Mouse (Mus musculus) left cerebral cortex, postnatal 14 days (tissue): ENCODE data around the gene Dusp28. TPM values are rescaled to one million over a fixed set of nuclear protein-coding genes. Genes with fewer than 3 reads are reported as not detected.
A peak's percentile ranks its signal among the peaks of the same experiment; 100 is the strongest.

Source experiments
- DNase-seq, 2 experiments: peaks; one replicate each; pipeline ENCODE4 v3.0.0; 2021 to 2022; ENCODE audit warnings: low spot score in 2 of 2, mixed read lengths in 1 of 2
- intact Hi-C: fragments of 180-260 bp; cut with DNase I; formaldehyde crosslinking; loops from one replicate; pipeline ENCODE4 v1.15.1; 2025
- total RNA-seq, 2 experiments: library from RNA; stranded (reverse); gene quantifications; 2 replicates each; pipeline ENCODE4 v1.2.3; 2021

Dusp28 gene
- total RNA-seq, 2 experiments from 2014 or later = 6.6 to 8.1 TPM

DNA sequence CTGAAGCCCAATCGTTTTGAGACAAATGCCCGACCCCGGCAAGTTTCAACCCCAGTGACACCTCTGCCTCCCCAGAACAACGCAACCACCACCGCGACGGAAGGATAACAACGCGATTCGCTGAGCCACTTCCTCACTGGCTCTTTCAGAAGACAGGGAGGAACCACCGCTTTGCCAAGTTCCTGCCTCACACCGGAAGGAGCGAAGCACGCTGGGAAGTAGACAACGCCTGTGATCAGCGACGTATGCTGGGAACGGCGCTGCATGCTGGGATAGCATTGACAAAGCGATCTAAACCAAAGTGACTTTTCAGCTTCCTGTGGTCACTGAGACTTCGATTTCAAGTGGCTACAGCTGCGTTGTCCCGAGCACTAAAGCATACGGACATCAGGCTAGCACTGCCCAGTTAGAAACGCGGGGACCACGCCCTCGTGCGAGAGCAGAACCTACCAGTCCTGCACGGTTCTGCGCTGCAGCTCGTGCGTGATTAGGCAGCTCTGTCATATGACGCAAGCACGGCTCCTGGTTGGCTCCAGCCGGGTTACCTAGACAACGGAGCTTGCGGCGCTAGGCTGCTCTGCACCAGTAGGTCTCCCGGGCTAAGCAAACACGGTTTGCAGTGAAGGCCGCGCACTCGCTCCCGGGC, 27.5 kb downstream of the Dusp28 start, which contains the start of gene Capn10:
Gene Capn10 (plus strand): TSS at position 195 of the 646 bp plus-strand sequence.
- intact Hi-C loops = no loop called here
- DNase-seq = peak; percentile 95 to 97

DNA sequence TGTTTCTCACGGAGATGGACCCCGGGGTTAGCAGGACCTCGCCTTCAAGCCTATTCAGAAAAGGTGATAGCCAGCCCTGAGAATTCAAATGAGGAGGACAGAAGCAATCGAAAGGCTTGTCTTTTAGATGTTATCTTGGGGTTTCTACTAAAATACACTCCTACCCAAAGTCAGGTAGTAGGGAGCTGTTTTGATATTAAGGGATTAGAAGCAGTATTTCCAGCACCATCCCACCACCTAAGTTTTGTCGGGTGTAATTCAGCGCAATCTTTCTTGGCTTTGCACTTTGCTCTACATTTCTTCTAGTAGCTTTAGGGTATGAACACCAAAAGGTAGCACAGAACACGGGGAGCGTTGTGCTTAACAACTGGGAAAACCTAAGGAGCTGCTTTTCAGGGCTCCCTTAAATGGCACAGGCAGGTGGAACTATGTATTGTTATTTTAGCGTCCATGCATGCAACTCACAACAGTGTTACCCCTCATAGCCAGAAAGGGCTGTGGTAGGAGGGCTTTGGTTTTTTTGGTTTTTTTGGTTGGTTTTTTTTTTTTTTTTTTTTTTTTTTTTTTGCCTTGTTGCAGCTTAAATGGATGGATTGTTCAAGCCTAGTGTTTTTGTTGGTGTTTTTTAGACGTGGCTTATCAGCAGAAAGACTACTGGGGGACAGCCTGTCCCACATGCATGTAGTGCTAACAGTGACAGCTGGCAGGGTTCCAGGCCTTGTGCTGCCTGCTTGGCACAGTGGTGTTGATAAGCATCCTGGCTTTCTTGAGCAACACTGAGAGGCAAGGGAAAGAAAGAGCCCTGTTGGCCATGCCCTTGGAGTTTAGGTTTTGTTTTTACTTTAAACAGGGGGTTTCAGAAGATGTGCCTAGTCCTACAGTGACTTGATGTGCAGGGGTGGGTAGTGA, 28.5 kb downstream of the Dusp28 start:
- intact Hi-C loops = no loop called here
- peak; percentile 44 to 49 for DNase-seq

DNA sequence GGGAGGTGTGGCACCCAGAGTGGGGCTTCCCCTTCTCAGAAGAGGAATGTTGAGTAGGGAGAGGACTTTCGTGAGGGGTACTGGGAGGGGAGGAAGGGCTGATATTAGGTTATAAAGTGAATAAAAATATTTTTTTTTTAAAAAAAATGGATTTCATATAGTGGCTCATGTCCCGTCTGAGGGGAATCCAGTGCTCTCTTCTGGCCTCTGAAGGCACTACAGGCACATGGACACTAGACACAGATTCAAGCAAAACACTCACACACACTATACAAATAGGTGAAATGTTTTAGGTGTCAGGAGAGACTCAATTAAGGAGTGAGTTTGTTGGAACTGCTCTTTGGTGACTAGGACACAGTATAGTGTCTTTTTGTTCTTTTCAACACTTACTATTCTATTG, 29.2 kb downstream of the Dusp28 start:
- intact Hi-C loops = no loop called here
- no peak for DNase-seq

DNA sequence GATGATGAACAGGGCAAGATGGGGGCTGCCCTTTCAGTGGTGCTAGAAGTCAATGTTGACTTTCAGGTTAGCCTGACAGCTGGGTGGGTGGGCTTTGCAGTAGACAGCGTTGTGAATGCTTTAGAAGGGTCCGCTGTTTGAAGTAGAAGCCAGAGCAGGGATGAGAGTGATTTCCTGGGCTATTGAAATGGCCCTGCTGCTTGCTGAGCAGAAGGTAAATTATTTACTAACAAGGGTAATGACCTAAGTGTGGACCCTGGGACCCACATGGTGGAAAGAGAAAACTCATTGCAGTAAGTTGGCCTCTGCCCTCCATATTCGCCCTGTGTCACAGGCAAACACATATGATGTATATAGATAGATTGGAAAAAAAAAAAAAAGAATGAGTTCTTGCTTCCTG, 29.7 kb downstream of the Dusp28 start:
- no peak for DNase-seq
- intact Hi-C loops = no loop called here

DNA sequence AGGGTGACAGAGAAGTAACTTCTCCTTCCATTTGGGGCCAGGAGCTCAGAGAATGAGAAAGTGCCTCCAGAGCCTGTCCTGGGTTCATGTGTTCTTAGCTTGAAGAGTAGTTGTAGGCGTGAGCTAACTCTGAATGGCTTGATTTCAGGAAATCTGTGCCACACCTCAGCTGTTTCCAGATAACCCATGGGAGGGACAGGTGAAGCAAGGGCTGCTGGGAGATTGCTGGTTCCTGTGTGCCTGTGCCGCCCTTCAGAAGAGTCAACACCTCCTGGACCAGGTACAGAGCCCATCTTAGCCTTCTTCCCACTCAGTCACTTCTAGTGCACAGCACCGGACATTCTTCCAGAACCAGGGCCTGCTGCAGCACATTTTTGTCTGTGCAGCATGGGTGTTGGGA, 31.0 kb downstream of the Dusp28 start:
- no peak for DNase-seq
- intact Hi-C loops = no loop called here

DNA sequence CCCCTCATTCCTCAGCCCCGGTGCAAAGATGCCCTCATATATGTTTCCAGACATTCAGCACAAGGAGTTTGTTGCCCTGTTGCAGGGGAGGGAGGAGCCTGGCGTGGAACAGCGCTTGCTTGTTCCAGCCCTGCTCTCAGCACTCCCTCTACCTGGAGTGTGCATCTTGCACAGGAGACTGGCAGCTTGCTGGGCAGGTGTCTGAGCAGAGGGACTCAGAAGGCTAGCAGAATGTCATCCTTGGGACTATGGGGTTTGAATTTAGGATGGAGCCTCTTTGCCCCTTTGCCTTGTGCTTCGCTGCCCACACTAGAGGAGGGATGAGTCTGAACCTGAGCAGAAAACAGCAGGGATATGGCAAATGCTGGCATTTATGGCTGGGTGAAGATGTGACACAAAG, 33.0 kb downstream of the Dusp28 start:
- intact Hi-C loops = no loop called here
- no peak for DNase-seq

DNA sequence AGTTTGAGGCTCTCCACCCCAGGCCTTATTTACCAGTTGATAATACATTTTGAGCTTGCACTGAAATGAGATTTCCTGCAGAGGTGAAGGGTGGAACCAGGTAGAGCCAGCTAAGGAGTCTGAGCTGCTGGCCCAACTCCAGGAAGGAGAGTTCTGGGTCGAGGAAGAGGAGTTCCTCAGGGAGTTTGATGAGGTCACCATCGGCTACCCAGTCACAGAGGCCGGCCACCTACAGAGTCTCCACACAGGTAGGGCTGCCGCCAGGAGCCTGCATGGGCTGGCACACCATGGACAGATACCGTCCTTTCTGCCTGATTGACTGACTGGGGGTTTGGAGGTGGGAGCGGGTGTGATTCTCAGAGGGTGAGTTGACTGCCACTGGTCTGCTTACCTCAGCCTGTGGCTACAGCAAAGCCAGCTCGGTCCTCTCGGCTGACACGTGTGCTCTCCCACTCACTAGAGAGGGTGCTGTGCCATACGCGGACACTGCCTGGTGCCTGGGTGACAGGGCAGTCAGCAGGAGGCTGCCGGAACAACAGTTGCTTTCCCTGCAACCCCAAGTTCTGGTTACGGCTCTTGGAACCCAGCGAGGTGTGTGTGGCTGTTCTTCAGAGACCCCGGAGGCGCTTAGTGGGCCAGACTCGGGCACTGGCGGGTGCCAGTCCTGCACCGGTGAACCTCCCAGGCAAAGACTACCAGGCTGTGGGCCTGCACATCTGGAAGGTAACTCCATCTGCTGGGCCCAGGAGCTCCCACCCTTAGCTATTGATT, 36.6 kb downstream of the Dusp28 start:
- intact Hi-C loops = no loop called here

DNA sequence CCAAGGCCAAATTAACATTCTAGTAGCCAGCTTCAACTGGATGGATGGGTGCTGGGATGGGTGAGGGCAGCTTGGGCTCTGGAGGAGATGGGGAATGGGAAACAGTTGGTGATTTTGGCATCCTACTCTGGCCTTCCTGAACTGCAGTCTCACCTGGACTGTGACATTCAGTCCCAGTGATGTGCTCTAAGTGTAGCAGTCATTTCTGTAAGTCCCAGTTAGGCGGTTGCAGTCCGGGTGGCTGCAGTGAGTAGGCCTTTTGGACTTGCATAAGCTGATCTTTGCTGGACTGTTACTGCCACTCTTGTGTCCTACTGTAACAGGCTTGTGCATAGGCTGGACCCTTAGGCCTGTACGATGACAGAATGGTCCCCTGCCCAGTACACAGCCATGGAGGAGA, 41.2 kb downstream of the Dusp28 start:
- intact Hi-C loops = no loop called here
- DNase-seq = no peak

More for the DNA sequence above, 36.6 kb downstream of the Dusp28 start:
- DNase-seq = no peak

DNA sequence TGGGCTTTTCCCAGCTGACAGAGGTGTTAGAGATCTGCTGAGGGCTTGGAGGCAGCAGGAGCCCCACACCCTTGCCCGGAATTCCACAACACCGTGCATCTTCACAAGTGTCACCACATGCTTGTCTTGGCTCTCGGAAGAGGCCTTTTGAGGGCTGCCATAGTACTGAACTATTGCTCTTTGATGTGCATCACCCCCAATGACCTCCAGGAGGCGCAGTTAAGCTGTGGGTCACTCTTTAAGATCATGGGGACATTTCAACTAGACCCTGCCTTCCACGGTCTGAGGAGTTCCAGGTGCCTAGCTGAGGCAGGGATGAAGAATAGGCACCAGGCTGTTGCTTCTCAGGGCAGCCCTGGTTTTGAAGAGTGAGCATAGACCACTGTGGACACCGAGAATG, 42.6 kb downstream of the Dusp28 start:
- DNase-seq = no peak
- intact Hi-C loops = no loop called here

DNA sequence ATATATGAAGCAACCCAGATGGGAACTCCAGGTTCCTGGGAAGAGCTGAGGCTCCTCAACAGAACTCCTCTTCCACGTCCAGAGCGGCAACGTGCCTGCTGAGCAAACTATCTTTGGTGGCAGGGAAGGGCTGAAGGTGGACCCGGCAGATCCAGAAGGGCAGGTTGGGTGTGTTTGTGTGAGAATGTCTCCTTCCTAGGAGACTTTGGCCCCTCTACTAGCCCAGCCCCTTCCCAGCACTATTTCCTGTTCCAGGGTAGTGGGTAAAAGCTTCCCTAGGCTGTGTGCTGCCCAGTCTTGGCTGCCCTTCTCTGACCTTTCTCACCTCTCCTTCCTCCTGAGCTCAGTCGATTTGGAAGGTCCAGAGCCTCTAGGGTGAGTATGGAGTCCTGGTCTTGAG, 43.8 kb downstream of the Dusp28 start, which contains the start of gene Gpr35:
Gene Gpr35 (plus strand): TSS at position 259 of the 400 bp plus-strand sequence.
- DNase-seq = no peak
- intact Hi-C loops = no loop called here

DNA sequence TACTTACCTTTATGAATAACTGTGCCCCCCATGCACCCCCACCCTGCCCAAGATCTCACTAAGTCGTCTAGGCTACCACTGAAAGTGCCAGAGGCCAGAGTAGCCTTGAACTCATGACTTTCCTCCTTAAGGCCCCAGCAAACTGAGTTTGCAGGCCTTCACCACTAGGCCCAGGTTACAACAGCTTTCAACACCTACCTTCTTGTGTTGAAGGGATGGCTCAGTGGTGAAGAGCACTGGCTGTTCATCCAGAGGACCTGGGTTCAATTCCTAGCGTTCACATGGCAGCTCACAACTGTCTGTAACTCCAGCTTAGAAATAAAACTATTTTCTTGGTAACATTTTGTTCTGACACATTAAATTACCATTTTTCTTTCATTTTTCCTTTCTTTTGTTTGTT, 46.9 kb downstream of the Dusp28 start:
- intact Hi-C loops = no loop called here
- no peak for DNase-seq

DNA sequence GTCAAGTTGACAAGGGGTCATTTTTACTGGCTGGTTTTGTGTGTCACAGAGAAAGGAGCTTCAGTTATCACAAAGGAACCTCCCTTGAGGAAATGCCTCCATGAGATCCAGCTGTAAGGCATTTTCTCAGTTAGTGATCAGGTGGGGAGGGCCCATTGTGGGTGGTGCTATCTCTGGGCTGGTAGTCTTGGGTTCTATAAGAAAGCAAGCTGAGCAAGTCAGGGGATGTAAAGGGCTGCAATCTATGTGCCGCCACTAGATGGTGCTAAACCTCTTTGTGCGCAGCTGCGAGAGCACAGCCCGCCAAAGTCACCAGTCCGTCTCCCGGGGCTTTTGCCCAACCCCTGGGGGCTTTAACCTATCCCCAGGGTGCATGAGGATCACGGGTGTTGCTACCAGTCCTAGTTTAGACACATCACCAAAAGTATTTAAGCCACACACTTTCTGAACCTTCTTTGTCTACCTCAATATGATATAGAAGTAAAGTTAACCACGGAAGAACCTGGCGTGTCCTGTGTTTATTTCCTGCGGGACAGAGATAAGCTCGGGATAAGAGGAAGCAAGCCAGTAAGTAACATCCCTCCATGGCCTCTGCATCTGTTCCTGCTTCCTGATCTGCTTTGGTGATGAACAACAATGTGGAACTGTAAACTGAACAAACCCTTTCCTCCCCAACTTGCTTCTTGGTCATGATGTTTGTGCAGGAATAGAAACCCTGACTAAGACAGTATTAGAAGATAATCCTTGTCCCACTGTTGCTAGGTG, 50.0 kb downstream of the Dusp28 start:
- peak; percentile 84 to 85 for DNase-seq
- intact Hi-C loops = loop anchor here (2.0 kb wide), 1 partner anchor 54 kb away; no protein-coding TSS in a partner anchor

Other genes with a start within 250 kb of the Dusp28 start
- gene Gpc1, start 75.3 kb upstream of the Dusp28 start, total RNA-seq = 10 to 100 TPM; 73.9 to 88.5 TPM
- under 1 TPM; 0.11 to 0.19 TPM for gene Ankmy1, start 4.1 kb upstream of the Dusp28 start, total RNA-seq
- 10 to 100 TPM; 39.9 to 42.5 TPM for gene Rnpepl1, start 3.8 kb downstream of the Dusp28 start, total RNA-seq
- 10 to 100 TPM; 44.9 to 52.0 TPM for gene Capn10, start 27.4 kb downstream of the Dusp28 start, total RNA-seq
- gene Gpr35, start 43.9 kb downstream of the Dusp28 start, total RNA-seq = under 1 TPM; 0.26 to 0.61 TPM
- not detected for gene Aqp12, start 99.4 kb downstream of the Dusp28 start, total RNA-seq
- 100 to 1,000 TPM; 813 to 815 TPM for gene Kif1a, start 195.0 kb downstream of the Dusp28 start, total RNA-seq
- gene Agxt, start 228.3 kb downstream of the Dusp28 start, total RNA-seq = not detected